Mouse (Mus musculus): ENCODE results near the gene Mxd3. TPM values are rescaled to one million over a fixed set of nuclear protein-coding genes. Genes with fewer than 3 reads are reported as not detected.

The Mxd3 gene
- polyA plus RNA-seq, 1 experiment from 2014 or later, result 24.9 TPM

DNA sequence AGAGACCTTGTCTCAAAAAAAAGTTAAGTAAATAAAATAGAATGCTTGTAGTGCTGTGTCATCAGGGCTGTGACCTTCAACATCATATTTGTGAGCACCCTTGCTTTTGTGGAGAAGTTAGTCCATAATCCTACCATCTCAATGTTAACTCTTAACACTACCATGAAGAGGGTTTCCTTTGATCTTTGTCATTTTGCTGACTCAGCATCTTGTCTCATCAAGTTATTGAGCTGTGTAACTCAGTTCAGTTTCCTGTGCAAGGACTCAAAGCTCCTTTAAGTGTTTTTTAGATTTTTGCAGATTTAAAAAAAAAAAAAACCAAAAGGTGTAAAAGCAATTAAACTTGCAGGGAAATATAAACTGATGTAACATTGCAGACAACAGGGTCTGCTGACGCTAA is 32.9 kb downstream of the Mxd3 start:
- Histone ChIP-seq H3K4me2 (ENCODE audit: low read depth, low read length) (no peak overlapping the region), H3K27ac (ENCODE audit: low read length) (no peak overlapping the region), H3K4me3 (ENCODE audit: low read length) (no peak overlapping the region), H3K4me1 (ENCODE audit: control insufficient read depth, insufficient read depth, low read length) (no peaks in the 10 kb centered on the region), H3K36me3 (ENCODE audit: control insufficient read depth, insufficient read depth, low read length) (peaks cover 14% of the 10 kb centered on the region), H3K9me3 (ENCODE audit: control insufficient read depth, low read length) (no peaks in the 10 kb centered on the region), H3K9ac (ENCODE audit: low read depth, low read length) (no peak overlapping the region), H3K27me3 (replicated peaks; ENCODE audit: control insufficient read depth, insufficient read depth, low read length) (no peaks in the 10 kb centered on the region)
- WGBS, result 95% methylated on average over 1 of the region's 1 CpGs
- no peak for ATAC-seq

DNA sequence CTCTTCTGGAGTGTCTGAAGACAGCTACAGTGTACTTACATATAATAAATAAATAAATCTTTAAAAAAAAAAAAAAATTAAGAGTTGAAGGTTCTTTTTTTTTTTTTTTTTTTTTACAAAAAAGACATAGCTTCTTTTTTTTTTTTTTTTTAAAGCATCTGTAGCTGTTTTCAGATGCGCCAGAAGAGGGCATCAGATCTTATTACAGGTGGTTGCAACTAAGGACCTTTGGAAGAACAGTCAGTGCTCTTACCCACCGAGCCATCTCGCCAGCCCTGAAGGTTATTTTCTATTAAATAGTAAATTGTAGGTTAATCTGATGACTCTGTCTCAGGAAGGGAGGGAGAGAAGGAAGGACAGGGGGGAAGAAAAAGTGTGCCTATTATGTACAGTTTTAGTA is 40.8 kb downstream of the Mxd3 start:
- H3K9ac ChIP-seq (ENCODE audit: low read depth, low read length), result no peak overlapping the region
- no peak overlapping the region for H3K27ac ChIP-seq (ENCODE audit: low read length)
- peaks cover 16% of the 10 kb centered on the region for H3K36me3 ChIP-seq (ENCODE audit: control insufficient read depth, insufficient read depth, low read length)
- no peak overlapping the region for H3K4me2 ChIP-seq (ENCODE audit: low read depth, low read length)
- no peak for ATAC-seq
- H3K27me3 ChIP-seq (replicated peaks; ENCODE audit: control insufficient read depth, insufficient read depth, low read length), result no peaks in the 10 kb centered on the region
- H3K9me3 ChIP-seq (ENCODE audit: control insufficient read depth, low read length), result no peaks in the 10 kb centered on the region
- no peak overlapping the region for H3K4me3 ChIP-seq (ENCODE audit: low read length)
- WGBS, result 77% methylated on average over 3 of the region's 3 CpGs
- H3K4me1 ChIP-seq (ENCODE audit: control insufficient read depth, insufficient read depth, low read length), result no peaks in the 10 kb centered on the region

DNA sequence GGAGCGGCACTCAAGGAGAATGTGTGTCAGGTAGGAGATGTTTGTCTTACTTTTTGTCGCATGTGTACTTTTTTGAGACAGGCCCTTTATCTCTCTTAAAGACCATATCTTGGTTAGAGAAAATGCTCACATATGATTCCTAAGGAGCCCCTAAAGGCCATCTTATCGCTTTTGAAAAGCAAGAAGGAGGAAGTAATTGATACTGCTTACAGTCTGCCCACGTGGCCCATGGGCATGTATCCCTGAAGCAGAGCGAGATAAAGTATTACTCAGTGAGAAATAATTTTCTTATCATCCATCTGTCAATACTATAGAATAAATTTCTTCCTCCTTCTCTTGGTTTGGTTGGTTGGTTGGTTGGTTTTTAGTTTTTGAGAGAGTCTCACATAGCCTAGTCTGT is 52.0 kb downstream of the Mxd3 start:
- peaks cover 6% of the 10 kb centered on the region; the same call in 1 of the 2 replicates for H3K36me3 ChIP-seq (ENCODE audit: control insufficient read depth, insufficient read depth, low read length)
- no peak overlapping the region for H3K27ac ChIP-seq (ENCODE audit: low read length)
- ATAC-seq, result no peak
- no peak overlapping the region for H3K9ac ChIP-seq (ENCODE audit: low read depth, low read length)
- H3K9me3 ChIP-seq (ENCODE audit: control insufficient read depth, low read length), result no peaks in the 10 kb centered on the region
- no peak overlapping the region for H3K4me3 ChIP-seq (ENCODE audit: low read length)
- WGBS, result 80% methylated on average over 5 of the region's 5 CpGs
- H3K4me1 ChIP-seq (ENCODE audit: control insufficient read depth, insufficient read depth, low read length), result no peaks in the 10 kb centered on the region
- no peak overlapping the region for H3K4me2 ChIP-seq (ENCODE audit: low read depth, low read length)
- no peaks in the 10 kb centered on the region for H3K27me3 ChIP-seq (replicated peaks; ENCODE audit: control insufficient read depth, insufficient read depth, low read length)

DNA sequence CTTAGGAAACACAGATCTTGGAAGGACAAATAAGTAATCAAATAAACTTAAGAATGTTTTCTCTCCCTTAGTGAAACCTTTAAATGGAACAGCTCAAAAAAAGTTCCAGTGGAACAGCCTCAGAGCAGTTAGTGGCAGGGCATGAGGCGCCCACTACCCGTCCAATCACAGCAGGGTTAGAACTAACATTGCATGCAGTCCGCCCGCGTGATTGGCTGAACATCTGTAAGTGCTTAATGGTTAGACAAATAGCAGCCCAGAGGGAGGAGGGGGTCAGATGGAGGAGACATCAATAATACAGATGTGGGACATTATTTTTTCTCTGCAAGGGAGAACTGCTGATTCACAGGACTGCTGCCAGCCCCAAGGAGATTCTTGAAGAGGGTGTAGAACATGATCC is 52.4 kb downstream of the Mxd3 start:
- 85% methylated on average over 5 of the region's 5 CpGs for WGBS
- ATAC-seq, result no peak
- H3K36me3 ChIP-seq (ENCODE audit: control insufficient read depth, insufficient read depth, low read length), result peaks cover 6% of the 10 kb centered on the region; the same call in 1 of the 2 replicates
- H3K27me3 ChIP-seq (replicated peaks; ENCODE audit: control insufficient read depth, insufficient read depth, low read length), result no peaks in the 10 kb centered on the region
- no peak overlapping the region for H3K27ac ChIP-seq (ENCODE audit: low read length)
- H3K9ac ChIP-seq (ENCODE audit: low read depth, low read length), result no peak overlapping the region
- H3K4me1 ChIP-seq (ENCODE audit: control insufficient read depth, insufficient read depth, low read length), result no peaks in the 10 kb centered on the region
- H3K4me2 ChIP-seq (ENCODE audit: low read depth, low read length), result no peak overlapping the region
- H3K9me3 ChIP-seq (ENCODE audit: control insufficient read depth, low read length), result no peaks in the 10 kb centered on the region
- H3K4me3 ChIP-seq (ENCODE audit: low read length), result no peak overlapping the region

Other genes with a start within 250 kb of the Mxd3 start
- gene Uimc1, start 229.5 kb downstream of the Mxd3 start, polyA plus RNA-seq (2015; fragmentation: Nextera tagmentation; extraction: Ambion mirVana), result 19.2 and 20.8 TPM in 2 replicates
- gene Zfp346, start 224.5 kb downstream of the Mxd3 start, polyA plus RNA-seq (2015; fragmentation: Nextera tagmentation; extraction: Ambion mirVana), result 11.2 and 12.5 TPM in 2 replicates
- not detected in 2 replicates for gene Gm17617, start 196.3 kb downstream of the Mxd3 start, polyA plus RNA-seq (2015; fragmentation: Nextera tagmentation; extraction: Ambion mirVana)
- gene Fgfr4, start 177.2 kb downstream of the Mxd3 start, polyA plus RNA-seq (2015; fragmentation: Nextera tagmentation; extraction: Ambion mirVana), result 11.7 and 12.4 TPM in 2 replicates
- 33.1 and 37.1 TPM in 2 replicates for gene Nsd1, start 120.0 kb downstream of the Mxd3 start, polyA plus RNA-seq (2015; fragmentation: Nextera tagmentation; extraction: Ambion mirVana)
- gene Prelid1, start 9.3 kb downstream of the Mxd3 start, polyA plus RNA-seq (2015; fragmentation: Nextera tagmentation; extraction: Ambion mirVana), result 664 and 676 TPM in 2 replicates
- gene Rab24, start 7.9 kb downstream of the Mxd3 start, polyA plus RNA-seq (2015; fragmentation: Nextera tagmentation; extraction: Ambion mirVana), result 91.7 and 106 TPM in 2 replicates
- gene Lman2, start 33.0 kb upstream of the Mxd3 start, polyA plus RNA-seq (2015; fragmentation: Nextera tagmentation; extraction: Ambion mirVana), result 121 and 130 TPM in 2 replicates
- 0.93 and 1.1 TPM in 2 replicates for gene Rgs14, start 39.9 kb upstream of the Mxd3 start, polyA plus RNA-seq (2015; fragmentation: Nextera tagmentation; extraction: Ambion mirVana)
- 0.07 TPM in 1 of 2 replicates, not detected in the other for gene Slc34a1, start 68.4 kb upstream of the Mxd3 start, polyA plus RNA-seq (2015; fragmentation: Nextera tagmentation; extraction: Ambion mirVana)
- gene Pfn3, start 85.4 kb upstream of the Mxd3 start, polyA plus RNA-seq (2015; fragmentation: Nextera tagmentation; extraction: Ambion mirVana), result not detected in 2 replicates
- gene F12, start 97.0 kb upstream of the Mxd3 start, polyA plus RNA-seq (2015; fragmentation: Nextera tagmentation; extraction: Ambion mirVana), result 1.1 and 4.0 TPM in 2 replicates
- gene Grk6, start 115.2 kb upstream of the Mxd3 start, polyA plus RNA-seq (2015; fragmentation: Nextera tagmentation; extraction: Ambion mirVana), result 13.6 and 16.2 TPM in 2 replicates
- gene Prr7, start 134.4 kb upstream of the Mxd3 start, polyA plus RNA-seq (2015; fragmentation: Nextera tagmentation; extraction: Ambion mirVana), result 0.10 and 0.18 TPM in 2 replicates
- 88.4 and 91.2 TPM in 2 replicates for gene Dbn1, start 158.3 kb upstream of the Mxd3 start, polyA plus RNA-seq (2015; fragmentation: Nextera tagmentation; extraction: Ambion mirVana)
- 189 and 200 TPM in 2 replicates for gene Pdlim7, start 183.9 kb upstream of the Mxd3 start, polyA plus RNA-seq (2015; fragmentation: Nextera tagmentation; extraction: Ambion mirVana)
- gene Dok3, start 199.5 kb upstream of the Mxd3 start, polyA plus RNA-seq (2015; fragmentation: Nextera tagmentation; extraction: Ambion mirVana), result 2.7 and 3.0 TPM in 2 replicates
- gene Ddx41, start 206.8 kb upstream of the Mxd3 start, polyA plus RNA-seq (2015; fragmentation: Nextera tagmentation; extraction: Ambion mirVana), result 50.5 and 54.8 TPM in 2 replicates
- gene Fam193b, start 241.3 kb upstream of the Mxd3 start, polyA plus RNA-seq (2015; fragmentation: Nextera tagmentation; extraction: Ambion mirVana), result 21.2 and 22.5 TPM in 2 replicates
- gene Tmed9, start 243.9 kb upstream of the Mxd3 start, polyA plus RNA-seq (2015; fragmentation: Nextera tagmentation; extraction: Ambion mirVana), result 121 and 131 TPM in 2 replicates

Data from intestine, embryonic 16.5 days (tissue).